Mouse (Mus musculus) heart, postnatal 0 days (tissue): ENCODE measurements around the gene Cyp27b1. TPM values are rescaled to one million over a fixed set of nuclear protein-coding genes. Genes with fewer than 3 reads are reported as not detected.

Source experiments
- ATAC-seq: fragments of 200-750 bp; cut with Nextera tagmentation; 2 replicates; pipeline ENCODE4 v1.8.0; 2017; ENCODE audit warnings: low read depth, moderate number of reproducible peaks, moderate library complexity; ENCODE audit not compliant: insufficient read depth
- DNase-seq: peaks from one replicate; pipeline ENCODE4 v3.0.0-alpha.2; 2016; ENCODE audit warnings: low spot score
- H3K27ac ChIP-seq: fragments of 300-500 bp; sonication (generic); 2 replicates; pipeline ENCODE4 v1.5.1; 2014; ENCODE audit warnings: low read depth, mild to moderate bottlenecking
- H3K27me3 ChIP-seq: fragments of 300-500 bp; sonication (generic); 2 replicates; pipeline ENCODE4 v1.6.1; 2014; ENCODE audit warnings: low read length, mixed read lengths; ENCODE audit not compliant: control insufficient read depth, insufficient read depth
- H3K36me3 ChIP-seq: fragments of 300-500 bp; sonication (generic); replicated peaks from 2 replicates; pipeline ENCODE4 v1.6.1; 2014; ENCODE audit warnings: low read length, mixed read lengths; ENCODE audit not compliant: control insufficient read depth, insufficient read depth
- H3K4me1 ChIP-seq: fragments of 300-500 bp; sonication (generic); 2 replicates; pipeline ENCODE4 v1.6.1; 2014; ENCODE audit warnings: antibody characterized with exemption; ENCODE audit not compliant: control insufficient read depth, insufficient read depth
- H3K4me2 ChIP-seq: fragments of 300-500 bp; sonication (generic); 2 replicates; pipeline ENCODE4 v1.6.1; 2014; ENCODE audit warnings: low read depth, mild to moderate bottlenecking, low read length, moderate library complexity
- H3K4me3 ChIP-seq: fragments of 300-500 bp; sonication (generic); 2 replicates; pipeline ENCODE4 v1.5.1; 2014; ENCODE audit warnings: low read depth, low read length
- H3K9ac ChIP-seq: fragments of 300-500 bp; sonication (generic); replicated peaks from 2 replicates; pipeline ENCODE4 v1.6.1; 2014; ENCODE audit warnings: low read depth, low read length, mixed read lengths
- H3K9me3 ChIP-seq: fragments of 300-500 bp; sonication (generic); replicated peaks from 2 replicates; pipeline ENCODE4 v1.6.1; 2016; ENCODE audit warnings: low read length; ENCODE audit not compliant: control insufficient read depth
- CTCF ChIP-seq: IDR thresholded peaks from 2 replicates; pipeline ENCODE4 v1.5.1; 2016; ENCODE audit warnings: antibody characterized with exemption, control low read depth, low read depth
- EP300 ChIP-seq: IDR thresholded peaks from 2 replicates; pipeline ENCODE4 v1.6.1; 2016; ENCODE audit warnings: antibody characterized with exemption, low read depth
- WGBS: fragments of 180-500 bp; shearing (Covaris S2); extraction: QIAGEN DNeasy Blood & Tissue Kit; methylation state at CpG from one replicate; pipeline ENCODE4 v1.1.7; 2014; 5-methylcytosine and 5-hydroxymethylcytosine counted together
- microRNA counts: library from miRNA; unstranded; fragments of <30 nt; microRNA quantifications from one replicate; lab custom pipeline; 2015
- microRNA-seq: library from miRNA; unstranded; fragments of <30 nt; microRNA quantifications from one replicate; pipeline ENCODE4, GENCODE M21; 2016
- polyA plus RNA-seq: library from polyadenylated mRNA; unstranded; fragments of >200 nt; fragmentation: Nextera tagmentation; extraction: Ambion mirVana; gene quantifications from 2 replicates; pipeline ENCODE4 v1.2.1, GENCODE M21; 2015
- total RNA-seq: library from RNA; depleted of rRNA; stranded (reverse); fragments of >200 nt; gene quantifications from 2 replicates; pipeline ENCODE4 v1.2.3, GENCODE M21; 2014; ENCODE audit warnings: low replicate concordance; rRNA removed

The Cyp27b1 gene
- total and polyA plus RNA-seq, 2 experiments from 2014 or later = 0.08 TPM; not detected in 1

DNA sequence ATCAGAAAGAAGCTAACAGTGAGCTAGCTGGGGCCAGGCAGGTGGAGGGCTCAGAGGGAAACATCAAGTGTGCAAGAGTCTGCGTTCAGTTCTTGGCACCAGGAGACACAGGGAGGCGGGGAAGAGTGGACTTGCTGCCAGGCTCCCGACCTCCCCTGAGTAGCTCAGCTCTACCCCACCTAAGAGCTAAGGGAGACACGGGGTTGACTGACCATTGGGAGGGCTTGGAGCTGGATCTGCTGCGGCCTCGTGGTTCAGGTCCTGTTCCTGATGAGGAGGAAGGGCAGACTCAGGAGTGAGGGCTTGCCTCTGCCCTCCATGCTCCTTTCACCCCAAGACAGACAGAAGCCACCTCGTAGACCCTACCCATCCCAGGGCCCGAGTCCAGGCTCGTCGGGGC, 51.1 kb downstream of the Cyp27b1 start:
- Histone ChIP-seq H3K4me3 (no peak overlapping the region), H3K36me3 (peaks cover 38% of the 10 kb centered on the region), H3K4me2 (no peak overlapping the region), H3K9me3 (no peaks in the 10 kb centered on the region), H3K27ac (no peak overlapping the region), H3K4me1 (no peaks in the 10 kb centered on the region), H3K9ac (no peak overlapping the region), H3K27me3 (no peaks in the 10 kb centered on the region)
- ATAC-seq (no peak), DNase-seq (no peak)
- WGBS = 83% methylated on average over 10 of the region's 10 CpGs
- TF ChIP-seq CTCF = no peak
- TF ChIP-seq EP300 = no peak

DNA sequence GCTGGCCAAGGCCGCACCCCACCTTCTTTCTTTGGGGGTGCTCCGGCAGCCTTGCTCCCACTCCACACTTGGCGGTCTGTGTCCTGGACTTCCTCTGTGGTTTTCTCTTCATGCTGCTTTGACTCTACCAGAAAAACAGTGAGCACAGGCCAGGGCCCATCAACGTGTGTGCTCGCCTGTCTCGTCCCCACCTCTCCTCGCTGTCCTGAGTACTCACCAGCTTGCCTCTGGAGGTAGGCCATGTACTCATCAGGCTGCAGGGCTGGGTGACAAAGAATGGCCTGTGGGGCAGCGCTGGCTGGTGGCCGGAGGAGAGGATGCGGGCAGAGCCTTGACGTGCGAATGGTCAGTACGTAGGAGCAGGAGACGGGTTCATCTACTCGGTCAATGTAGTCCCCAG, 51.8 kb downstream of the Cyp27b1 start:
- H3K4me3 ChIP-seq = no peak overlapping the region
- ATAC-seq = no peak; the same call in 1 of the 2 replicates
- H3K4me2 ChIP-seq = no peak overlapping the region
- no peaks in the 10 kb centered on the region for H3K4me1 ChIP-seq
- H3K9me3 ChIP-seq = no peaks in the 10 kb centered on the region
- no peak for DNase-seq
- 89% methylated on average over 14 of the region's 15 CpGs for WGBS
- no peaks in the 10 kb centered on the region for H3K27me3 ChIP-seq
- H3K36me3 ChIP-seq = peaks cover 38% of the 10 kb centered on the region
- no peak overlapping the region for H3K9ac ChIP-seq
- no peak overlapping the region for H3K27ac ChIP-seq
- TF ChIP-seq CTCF = no peak
- TF ChIP-seq EP300 = no peak

DNA sequence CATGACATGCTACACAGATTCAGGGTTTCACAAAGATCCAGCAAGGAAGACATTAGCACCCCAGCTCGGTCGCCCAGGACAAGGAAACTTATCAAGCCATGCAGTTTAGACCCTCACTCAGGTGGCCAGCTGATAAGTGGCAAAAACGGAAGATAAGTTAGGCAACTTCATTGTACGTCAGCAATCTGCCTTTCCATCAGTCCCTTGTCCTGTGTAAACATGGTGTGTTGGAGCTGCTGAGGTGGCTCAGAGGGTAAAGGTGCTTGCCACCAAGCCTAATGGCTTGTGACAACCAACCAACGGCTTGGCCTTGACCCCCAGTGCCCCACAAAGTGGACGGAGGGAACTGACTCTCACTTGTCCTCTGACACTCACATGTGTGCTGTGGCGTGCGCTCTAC, 52.4 kb downstream of the Cyp27b1 start:
- TF ChIP-seq CTCF (no peak), EP300 (no peak)
- Histone ChIP-seq H3K4me2 (no peak overlapping the region), H3K4me3 (no peak overlapping the region), H3K27ac (no peak overlapping the region), H3K36me3 (peaks cover 38% of the 10 kb centered on the region), H3K4me1 (no peaks in the 10 kb centered on the region), H3K27me3 (no peaks in the 10 kb centered on the region), H3K9me3 (no peaks in the 10 kb centered on the region), H3K9ac (no peak overlapping the region)
- no peak for ATAC-seq
- no peak for DNase-seq
- WGBS = 72% methylated on average over 8 of the region's 8 CpGs

DNA sequence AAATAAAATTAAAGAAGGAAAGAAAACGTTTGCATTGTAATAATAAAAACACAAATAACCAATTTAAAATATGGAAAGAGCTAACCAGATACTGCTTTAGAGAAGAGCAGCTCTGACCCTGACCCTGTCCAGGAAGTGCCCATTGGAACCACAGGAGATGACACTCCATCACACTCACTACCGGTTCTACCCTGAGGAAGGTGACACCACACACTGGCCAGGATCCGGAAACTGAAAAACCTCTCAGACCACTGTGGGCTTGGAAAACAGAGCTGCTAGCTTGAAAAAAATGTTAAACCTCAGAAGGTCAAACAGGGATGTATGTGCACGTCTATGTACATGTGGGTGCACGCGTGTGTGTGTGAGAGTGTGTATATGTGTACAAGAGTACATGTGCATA, 53.1 kb downstream of the Cyp27b1 start:
- Histone ChIP-seq H3K4me1 (no peaks in the 10 kb centered on the region), H3K27me3 (no peaks in the 10 kb centered on the region), H3K9ac (no peak overlapping the region), H3K4me2 (no peak overlapping the region), H3K4me3 (no peak overlapping the region), H3K36me3 (peaks cover 39% of the 10 kb centered on the region), H3K9me3 (no peaks in the 10 kb centered on the region), H3K27ac (no peak overlapping the region)
- ATAC-seq (no peak), DNase-seq (no peak)
- whole genome bisulfite sequencing = 82% methylated on average over 6 of the region's 6 CpGs
- no peak for TF ChIP-seq EP300
- no peak for TF ChIP-seq CTCF

MicroRNAs encoded within 50 kb of the gene (microRNA counts, 519-probe panel; counts per million panel counts)
- not detected for microRNA mmu-miR-546 (lab: Ali Mortazavi, UCI)

Small RNAs within 50 kb of the gene (microRNA-seq; reads per million reads assigned to microRNA genes)
- gene Mir546 = 0.71 reads per million

Other genes starting within 250 kb of the Cyp27b1 start
- gene Atp23, start 146.9 kb upstream of the Cyp27b1 start, total RNA-seq = 0.46 and 10.2 TPM in 2 replicates
- gene Atp23, start 146.9 kb upstream of the Cyp27b1 start, polyA plus RNA-seq = 7.8 and 8.5 TPM in 2 replicates
- gene Ctdsp2, start 69.5 kb upstream of the Cyp27b1 start, total RNA-seq = 137 and 155 TPM in 2 replicates
- gene Ctdsp2, start 69.5 kb upstream of the Cyp27b1 start, polyA plus RNA-seq = 26.4 and 27.4 TPM in 2 replicates
- gene Avil, start 47.5 kb upstream of the Cyp27b1 start, total RNA-seq = 0.04 and 1.9 TPM in 2 replicates
- 0.07 and 0.11 TPM in 2 replicates for gene Avil, start 47.5 kb upstream of the Cyp27b1 start, polyA plus RNA-seq
- 81.3 and 82.5 TPM in 2 replicates for gene Tsfm, start 17.4 kb upstream of the Cyp27b1 start, total RNA-seq
- gene Tsfm, start 17.4 kb upstream of the Cyp27b1 start, polyA plus RNA-seq = 94.6 and 96.8 TPM in 2 replicates
- gene Mettl1, start 6.8 kb upstream of the Cyp27b1 start, total RNA-seq = 9.2 and 16.2 TPM in 2 replicates
- 19.6 and 20.6 TPM in 2 replicates for gene Mettl1, start 6.8 kb upstream of the Cyp27b1 start, polyA plus RNA-seq
- not detected in 2 replicates for gene Eef1akmt3, start 6.7 kb upstream of the Cyp27b1 start, total RNA-seq
- gene Eef1akmt3, start 6.7 kb upstream of the Cyp27b1 start, polyA plus RNA-seq = 0.04 and 0.18 TPM in 2 replicates
- 0.65 and 1.0 TPM in 2 replicates for gene March9, start 11.9 kb downstream of the Cyp27b1 start, total RNA-seq
- gene March9, start 11.9 kb downstream of the Cyp27b1 start, polyA plus RNA-seq = 0.14 TPM in 2 replicates
- gene Cdk4, start 15.3 kb downstream of the Cyp27b1 start, total RNA-seq = 457 and 539 TPM in 2 replicates
- gene Cdk4, start 15.3 kb downstream of the Cyp27b1 start, polyA plus RNA-seq = 382 and 392 TPM in 2 replicates
- gene Tspan31, start 22.0 kb downstream of the Cyp27b1 start, total RNA-seq = 104 and 117 TPM in 2 replicates
- 73.5 and 79.9 TPM in 2 replicates for gene Tspan31, start 22.0 kb downstream of the Cyp27b1 start, polyA plus RNA-seq
- 1.4 and 1.7 TPM in 2 replicates for gene Agap2, start 27.0 kb downstream of the Cyp27b1 start, total RNA-seq
- gene Agap2, start 27.0 kb downstream of the Cyp27b1 start, polyA plus RNA-seq = 0.15 and 0.29 TPM in 2 replicates
- 39.8 and 45.2 TPM in 2 replicates for gene Os9, start 72.9 kb downstream of the Cyp27b1 start, total RNA-seq
- 36.0 and 40.0 TPM in 2 replicates for gene Os9, start 72.9 kb downstream of the Cyp27b1 start, polyA plus RNA-seq
- 2.3 and 7.7 TPM in 2 replicates for gene B4galnt1, start 117.0 kb downstream of the Cyp27b1 start, total RNA-seq
- 0.72 and 0.82 TPM in 2 replicates for gene B4galnt1, start 117.0 kb downstream of the Cyp27b1 start, polyA plus RNA-seq
- 51.0 and 61.2 TPM in 2 replicates for gene Slc26a10, start 132.4 kb downstream of the Cyp27b1 start, total RNA-seq
- gene Slc26a10, start 132.4 kb downstream of the Cyp27b1 start, polyA plus RNA-seq = 22.8 and 23.3 TPM in 2 replicates
- gene Arhgef25, start 141.8 kb downstream of the Cyp27b1 start, total RNA-seq = 20.8 and 44.2 TPM in 2 replicates
- gene Arhgef25, start 141.8 kb downstream of the Cyp27b1 start, polyA plus RNA-seq = 10.0 and 13.8 TPM in 2 replicates
- gene Dtx3, start 147.5 kb downstream of the Cyp27b1 start, total RNA-seq = 44.4 and 64.1 TPM in 2 replicates
- gene Dtx3, start 147.5 kb downstream of the Cyp27b1 start, polyA plus RNA-seq = 28.8 and 30.0 TPM in 2 replicates
- 22.4 and 23.7 TPM in 2 replicates for gene Pip4k2c, start 163.3 kb downstream of the Cyp27b1 start, total RNA-seq
- 24.7 and 25.0 TPM in 2 replicates for gene Pip4k2c, start 163.3 kb downstream of the Cyp27b1 start, polyA plus RNA-seq
- 0.12 and 0.27 TPM in 2 replicates for gene Kif5a, start 215.1 kb downstream of the Cyp27b1 start, total RNA-seq
- gene Kif5a, start 215.1 kb downstream of the Cyp27b1 start, polyA plus RNA-seq = 0.11 and 0.23 TPM in 2 replicates
- 175 and 197 TPM in 2 replicates for gene Dctn2, start 218.1 kb downstream of the Cyp27b1 start, total RNA-seq
- 149 and 154 TPM in 2 replicates for gene Dctn2, start 218.1 kb downstream of the Cyp27b1 start, polyA plus RNA-seq
- gene Mbd6, start 240.8 kb downstream of the Cyp27b1 start, total RNA-seq = 8.3 and 8.7 TPM in 2 replicates
- gene Mbd6, start 240.8 kb downstream of the Cyp27b1 start, polyA plus RNA-seq = 6.5 and 6.9 TPM in 2 replicates